Mouse (Mus musculus) heart, embryonic 13.5 days (tissue): ENCODE results near the gene Mybpc2. TPM values are rescaled to one million over a fixed set of nuclear protein-coding genes. Genes with fewer than 3 reads are reported as not detected.

Experiments
- ATAC-seq: fragments of 200-750 bp; cut with Nextera tagmentation; 2 replicates; pipeline ENCODE4 v1.8.0; 2017; ENCODE audit warnings: moderate TSS enrichment; ENCODE audit not compliant: insufficient number of reproducible peaks, low FRiP score, low TSS enrichment; ENCODE audit errors: extremely low read depth
- H3K27ac ChIP-seq: fragments of 300-500 bp; sonication (generic); replicated peaks from 2 replicates; pipeline ENCODE4 v1.5.1; 2015; ENCODE audit warnings: moderate library complexity, mild to moderate bottlenecking, inconsistent platforms
- H3K27me3 ChIP-seq: fragments of 300-500 bp; sonication (generic); replicated peaks from 2 replicates; pipeline ENCODE4 v1.6.1; 2015; ENCODE audit warnings: mild to moderate bottlenecking, inconsistent platforms
- H3K36me3 ChIP-seq: fragments of 300-500 bp; sonication (generic); 2 replicates; pipeline ENCODE4 v1.6.1; 2015; ENCODE audit warnings: mild to moderate bottlenecking, inconsistent platforms
- H3K4me1 ChIP-seq: fragments of 300-500 bp; sonication (generic); 2 replicates; pipeline ENCODE4 v1.6.1; 2015; ENCODE audit warnings: inconsistent platforms
- H3K4me2 ChIP-seq: fragments of 300-500 bp; sonication (generic); 2 replicates; pipeline ENCODE4 v1.6.1; 2015; ENCODE audit warnings: inconsistent platforms, mild to moderate bottlenecking, moderate library complexity
- H3K4me3 ChIP-seq: fragments of 300-500 bp; sonication (generic); 2 replicates; pipeline ENCODE4 v1.5.1; 2015; ENCODE audit warnings: moderate library complexity, mild to moderate bottlenecking, inconsistent platforms
- H3K9ac ChIP-seq: fragments of 300-500 bp; sonication (generic); 2 replicates; pipeline ENCODE4 v1.6.1; 2015; ENCODE audit warnings: inconsistent platforms, mild to moderate bottlenecking, moderate library complexity
- H3K9me3 ChIP-seq: fragments of 300-500 bp; sonication (generic); 2 replicates; pipeline ENCODE4 v1.6.1; 2016; ENCODE audit warnings: inconsistent platforms
- WGBS: fragments of 180-500 bp; shearing (Covaris S2); methylation state at CpG from one replicate; pipeline ENCODE4 v1.1.7; 2015; ENCODE audit warnings: mixed read lengths; 5-methylcytosine and 5-hydroxymethylcytosine counted together
- polyA plus RNA-seq: library from polyadenylated mRNA; unstranded; fragments of >200 nt; fragmentation: Nextera tagmentation; extraction: Ambion mirVana; gene quantifications from 2 replicates; pipeline ENCODE4 v1.2.1, GENCODE M21; 2015

The Mybpc2 gene
- polyA plus RNA-seq, 1 experiment from 2014 or later, result 2.4 TPM

- no peak overlapping the region for H3K4me3 ChIP-seq
- 67% methylated on average over 3 of the region's 3 CpGs for WGBS
- peaks cover 88% of the 10 kb centered on the region for H3K27me3 ChIP-seq
- no peak overlapping the region for H3K27ac ChIP-seq
- ATAC-seq, result no peak
- H3K9ac ChIP-seq, result no peak overlapping the region
- peaks cover 19% of the 10 kb centered on the region for H3K4me1 ChIP-seq
- no peak overlapping the region for H3K4me2 ChIP-seq
- H3K36me3 ChIP-seq, result no peaks in the 10 kb centered on the region
- H3K9me3 ChIP-seq, result no peaks in the 10 kb centered on the region
Observed at GRCm38 (mm10) chr7:44520990-44521389, 3.5 kb downstream of the Mybpc2 start.

- Histone ChIP-seq H3K27me3 (peaks cover 86% of the 10 kb centered on the region), H3K4me1 (peaks cover 5% of the 10 kb centered on the region), H3K4me3 (no peak overlapping the region), H3K4me2 (no peak overlapping the region), H3K36me3 (no peaks in the 10 kb centered on the region), H3K27ac (no peak overlapping the region), H3K9me3 (no peaks in the 10 kb centered on the region), H3K9ac (no peak overlapping the region)
- no peak for ATAC-seq
- 60% methylated on average over 9 of the region's 9 CpGs for WGBS
Observed at GRCm38 (mm10) chr7:44519240-44519913, 5.1 kb downstream of the Mybpc2 start.

- Histone ChIP-seq H3K4me3 (no peak overlapping the region), H3K27me3 (peaks cover 39% of the 10 kb centered on the region), H3K9ac (no peak overlapping the region), H3K36me3 (no peaks in the 10 kb centered on the region), H3K4me2 (no peak overlapping the region), H3K9me3 (no peaks in the 10 kb centered on the region), H3K4me1 (no peaks in the 10 kb centered on the region), H3K27ac (no peak overlapping the region)
- no peak for ATAC-seq
Observed at GRCm38 (mm10) chr7:44507491-44507890, 17.0 kb downstream of the Mybpc2 start.

GRCm38 (mm10) chr7:44501563-44502115 lies 22.8 kb downstream of the Mybpc2 start:
- Histone ChIP-seq H3K4me2 (no peak overlapping the region), H3K9me3 (no peaks in the 10 kb centered on the region), H3K27me3 (peaks cover 39% of the 10 kb centered on the region), H3K27ac (no peak overlapping the region), H3K4me3 (no peak overlapping the region), H3K9ac (no peak overlapping the region), H3K36me3 (no peaks in the 10 kb centered on the region; the same call in 1 of the 2 replicates), H3K4me1 (peaks cover 8% of the 10 kb centered on the region)
- ATAC-seq, result no peak
- 35% methylated on average over 5 of the region's 5 CpGs for WGBS

GRCm38 (mm10) chr7:44500046-44500445 lies 24.4 kb downstream of the Mybpc2 start:
- WGBS, result 43% methylated on average over 20 of the region's 20 CpGs
- H3K27me3 ChIP-seq, result peaks cover 39% of the 10 kb centered on the region
- H3K9me3 ChIP-seq, result no peaks in the 10 kb centered on the region
- H3K36me3 ChIP-seq, result no peaks in the 10 kb centered on the region; the same call in 1 of the 2 replicates
- no peak overlapping the region for H3K9ac ChIP-seq
- H3K27ac ChIP-seq, result no peak overlapping the region
- no peak for ATAC-seq
- peaks cover 16% of the 10 kb centered on the region for H3K4me1 ChIP-seq
- no peak overlapping the region for H3K4me3 ChIP-seq
- no peak overlapping the region for H3K4me2 ChIP-seq

- no peak overlapping the region for H3K27ac ChIP-seq
- no peak overlapping the region for H3K4me2 ChIP-seq
- H3K9me3 ChIP-seq, result no peaks in the 10 kb centered on the region
- no peak for ATAC-seq
- H3K9ac ChIP-seq, result no peak overlapping the region
- peaks cover 39% of the 10 kb centered on the region for H3K27me3 ChIP-seq
- H3K4me1 ChIP-seq, result peaks cover 22% of the 10 kb centered on the region
- 73% methylated on average over 1 of the region's 1 CpGs for WGBS
- H3K4me3 ChIP-seq, result no peak overlapping the region
- H3K36me3 ChIP-seq, result peaks cover 5% of the 10 kb centered on the region
Observed at GRCm38 (mm10) chr7:44498922-44499321, 25.5 kb downstream of the Mybpc2 start.

- H3K4me3 ChIP-seq, result peak overlapping the region; percentile 69
- H3K9me3 ChIP-seq, result no peaks in the 10 kb centered on the region
- H3K4me1 ChIP-seq, result peaks cover 22% of the 10 kb centered on the region
- H3K27ac ChIP-seq, result no peak overlapping the region
- peaks cover 33% of the 10 kb centered on the region for H3K27me3 ChIP-seq
- peak overlapping the region; percentile 89 for H3K4me2 ChIP-seq
- H3K36me3 ChIP-seq, result peaks cover 19% of the 10 kb centered on the region
- H3K9ac ChIP-seq, result 0 out of 2 replicates have a peak overlapping the region, but pooled peaks have one; percentile 92
- no peak for ATAC-seq
- WGBS, result 81% methylated on average over 10 of the region's 10 CpGs
Observed at GRCm38 (mm10) chr7:44497361-44498055, 26.9 kb downstream of the Mybpc2 start.

GRCm38 (mm10) chr7:44496771-44497109 lies 27.7 kb downstream of the Mybpc2 start:
- Histone ChIP-seq H3K9ac (peak overlapping the region; percentile 92), H3K36me3 (peaks cover 27% of the 10 kb centered on the region), H3K4me1 (peaks cover 22% of the 10 kb centered on the region), H3K4me2 (peak overlapping the region; percentile 89), H3K27me3 (peaks cover 33% of the 10 kb centered on the region), H3K4me3 (peak overlapping the region; percentile 69), H3K9me3 (no peaks in the 10 kb centered on the region), H3K27ac (peak overlapping the region; percentile 92)
- WGBS, result under 1% methylated on average over 26 of the region's 26 CpGs
- ATAC-seq, result no peak

- peak; percentile 94 for ATAC-seq
- WGBS, result under 1% methylated on average over 58 of the region's 58 CpGs
- H3K27me3 ChIP-seq, result peaks cover 33% of the 10 kb centered on the region
- peak within 1 kb of the TSS; percentile 92 for H3K27ac ChIP-seq
- H3K9ac ChIP-seq, result peak within 1 kb of the TSS; percentile 92
- no peaks in the 10 kb centered on the region for H3K9me3 ChIP-seq
- H3K4me1 ChIP-seq, result peaks cover 22% of the 10 kb centered on the region
- H3K4me3 ChIP-seq, result peak within 1 kb of the TSS; percentile 69
- H3K36me3 ChIP-seq, result peaks cover 32% of the 10 kb centered on the region
- H3K4me2 ChIP-seq, result peak within 1 kb of the TSS; percentile 89
Observed at GRCm38 (mm10) chr7:44495992-44496770, 28.3 kb downstream of the Mybpc2 start, which contains the start of the genes Emc10 and Fam71e1. Emc10 (minus strand) TSS chr7:44496529. Fam71e1 (plus strand) TSS chr7:44496581.

- H3K9me3 ChIP-seq, result no peaks in the 10 kb centered on the region
- peak overlapping the region; percentile 69 for H3K4me3 ChIP-seq
- peaks cover 43% of the 10 kb centered on the region for H3K36me3 ChIP-seq
- H3K27ac ChIP-seq, result no peak overlapping the region
- 81% methylated on average over 7 of the region's 7 CpGs for WGBS
- peak overlapping the region; percentile 92 for H3K9ac ChIP-seq
- H3K4me2 ChIP-seq, result peak overlapping the region; percentile 89
- no peak for ATAC-seq
- H3K4me1 ChIP-seq, result peaks cover 32% of the 10 kb centered on the region
- peaks cover 22% of the 10 kb centered on the region for H3K27me3 ChIP-seq
Observed at GRCm38 (mm10) chr7:44495086-44495485, 29.4 kb downstream of the Mybpc2 start.

- peaks cover 18% of the 10 kb centered on the region for H3K27me3 ChIP-seq
Observed at GRCm38 (mm10) chr7:44494681-44495080, 29.8 kb downstream of the Mybpc2 start.

More at GRCm38 (mm10) chr7:44494681-44495080, 29.8 kb downstream of the Mybpc2 start:
- H3K9ac ChIP-seq, result no peak overlapping the region
- peak overlapping the region; percentile 89 for H3K4me2 ChIP-seq
- H3K4me1 ChIP-seq, result peaks cover 33% of the 10 kb centered on the region
- no peak overlapping the region for H3K27ac ChIP-seq
- no peak overlapping the region for H3K4me3 ChIP-seq
- 86% methylated on average over 12 of the region's 12 CpGs for WGBS
- H3K36me3 ChIP-seq, result peaks cover 47% of the 10 kb centered on the region
- H3K9me3 ChIP-seq, result no peaks in the 10 kb centered on the region
- no peak for ATAC-seq
